Mouse (Mus musculus) testis, adult 2 months (tissue): ENCODE measurements at regions not wholly inside any gene's neighbourhood (a gene's known extent, or its start where the extent isn't known, plus 50 kb on each side); places are given as distances from the start of the nearest gene placed in this dataset.

Experiments used
- CTCF ChIP-seq: fragments of 200-500 bp; IDR thresholded peaks from 2 replicates; pipeline ENCODE4 v1.5.1; 2012; ENCODE audit warnings: low read depth, mild to moderate bottlenecking, inconsistent platforms, low read length, moderate library complexity; ENCODE audit not compliant: control insufficient read depth, insufficient read depth, insufficient replicate concordance
- POLR2A ChIP-seq: fragments of 200-500 bp; IDR thresholded peaks from 2 replicates; pipeline ENCODE4 v1.6.1; 2012; ENCODE audit warnings: low read depth, mild to moderate bottlenecking, inconsistent platforms, low read length, moderate library complexity; ENCODE audit not compliant: control insufficient read depth

GRCm38 (mm10) chr3:142984547-142984946 lies 102.7 kb upstream of the Pkn2 start:
- TF ChIP-seq CTCF (no peak), POLR2A (no peak)
